Mouse (Mus musculus) A20 (cell line): ENCODE results near the gene Smim20.

ENCODE experiments used
- DNase-seq: peaks from one replicate; pipeline ENCODE4 v3.0.0-alpha.2; 2011; ENCODE audit warnings: low read depth, low spot score

Gene Smim20

DNA sequence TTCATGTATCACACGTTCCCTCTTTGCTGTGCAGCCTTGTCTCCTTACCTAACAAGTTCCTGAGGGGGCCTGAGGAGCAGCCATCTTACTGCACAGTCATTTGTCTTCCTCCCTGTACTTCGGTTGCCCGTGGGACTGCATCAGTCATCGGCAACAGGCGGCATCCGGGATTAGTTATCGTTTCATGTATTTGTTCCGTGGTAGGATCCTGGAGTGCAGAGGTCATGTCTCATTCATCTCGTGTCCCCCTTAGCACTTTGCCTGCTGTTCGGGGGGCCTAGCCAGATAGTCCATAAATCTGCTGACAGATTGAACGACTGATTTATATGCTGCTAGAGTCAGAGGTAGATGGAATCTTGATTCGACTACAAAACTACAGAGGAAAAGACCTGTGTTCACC is 1.1 kb upstream of the Smim20 start:
- DNase-seq = no peak

GRCm38 (mm10) chr5:53266181-53266580 is 702 bp upstream of the Smim20 start:
- no peak for DNase-seq

DNA sequence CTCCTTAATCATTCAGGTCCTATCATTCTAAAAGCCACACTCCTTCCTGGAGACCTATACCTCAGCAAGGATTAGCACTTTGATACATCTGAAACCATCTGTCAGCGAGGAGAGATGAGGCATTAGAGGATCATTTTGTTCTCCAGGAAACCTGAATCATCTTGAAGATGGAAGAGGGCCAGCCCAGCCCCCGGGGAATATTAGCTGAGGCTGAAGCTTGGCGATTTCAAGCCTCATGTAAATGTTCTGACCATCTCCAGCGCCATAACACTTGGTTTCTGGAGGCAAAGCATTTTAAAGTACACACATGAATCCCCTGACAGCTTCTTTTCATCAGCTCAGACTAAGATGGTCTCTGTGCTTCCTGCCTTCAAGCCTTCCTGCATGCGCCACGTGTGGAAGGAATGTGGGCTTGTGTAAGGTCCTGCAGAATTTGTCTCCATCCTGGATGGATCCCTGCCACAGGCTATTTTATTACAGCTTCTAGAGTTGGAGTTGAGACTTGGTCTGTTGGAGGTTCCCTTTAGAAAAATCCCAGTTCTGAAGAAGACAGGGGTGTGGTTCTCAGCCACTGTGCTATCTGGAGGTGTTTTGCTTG is 1.3 kb downstream of the Smim20 start:
- no peak for DNase-seq

- DNase-seq = no peak
Measured at GRCm38 (mm10) chr5:53269799-53270198, 2.9 kb downstream of the Smim20 start.

DNA sequence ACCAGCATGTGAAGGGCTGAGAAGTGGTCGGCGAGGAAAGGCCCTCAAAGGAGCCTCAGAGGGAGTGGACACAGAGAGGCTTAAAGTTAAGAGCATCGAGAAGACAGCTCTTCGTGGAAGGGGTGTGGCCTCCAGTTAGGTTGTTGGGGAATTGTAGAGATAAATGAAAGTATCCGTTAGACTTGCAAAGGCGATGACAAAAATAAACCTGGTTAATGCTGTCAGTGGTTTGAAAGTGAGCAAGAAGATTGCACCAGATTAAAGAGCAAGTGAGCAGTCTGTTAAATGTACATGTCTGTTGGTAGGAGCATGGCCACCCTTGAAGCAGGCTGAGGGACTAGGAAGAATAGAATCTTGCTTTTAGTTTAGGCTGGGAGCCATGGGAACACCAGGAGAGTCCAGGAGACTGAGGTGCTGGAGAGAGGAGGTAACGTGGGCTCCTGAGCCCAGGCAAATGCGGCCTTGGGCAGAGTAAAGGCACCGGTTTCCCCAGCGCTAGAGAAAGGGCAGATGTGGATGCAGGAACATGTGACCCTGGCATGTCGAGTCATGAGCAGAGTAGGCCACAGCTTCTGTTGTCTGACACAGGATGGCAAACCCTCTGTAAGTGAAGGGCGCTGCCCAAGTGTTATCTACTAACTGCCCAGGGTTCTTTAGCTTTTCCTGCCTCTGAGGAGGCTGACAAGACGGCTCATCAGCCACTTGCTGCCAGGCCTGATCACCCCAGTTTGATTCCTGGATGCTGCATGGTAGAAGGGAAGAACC is 4.2 kb downstream of the Smim20 start:
- DNase-seq = no peak

DNA sequence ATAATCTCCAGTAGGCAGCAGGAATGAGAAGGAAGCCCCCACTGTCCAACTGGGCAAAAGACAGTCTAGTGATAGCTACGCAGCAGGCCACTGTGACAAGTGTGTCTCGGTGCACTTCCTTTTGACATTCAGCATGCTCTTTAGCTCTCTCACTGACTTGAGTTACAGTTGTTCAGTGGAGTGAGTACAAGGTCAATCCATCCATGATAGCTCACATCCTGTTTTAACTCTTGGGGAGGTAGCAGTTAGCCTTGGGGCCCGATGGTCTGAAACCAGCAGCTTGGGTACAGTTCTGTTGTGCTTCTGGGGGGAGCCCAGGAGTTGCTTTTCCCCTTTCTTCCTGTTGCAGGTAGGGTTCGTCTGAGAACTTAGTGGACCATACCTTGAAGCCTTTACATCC is 5.7 kb downstream of the Smim20 start:
- peak; percentile 54 for DNase-seq

DNA sequence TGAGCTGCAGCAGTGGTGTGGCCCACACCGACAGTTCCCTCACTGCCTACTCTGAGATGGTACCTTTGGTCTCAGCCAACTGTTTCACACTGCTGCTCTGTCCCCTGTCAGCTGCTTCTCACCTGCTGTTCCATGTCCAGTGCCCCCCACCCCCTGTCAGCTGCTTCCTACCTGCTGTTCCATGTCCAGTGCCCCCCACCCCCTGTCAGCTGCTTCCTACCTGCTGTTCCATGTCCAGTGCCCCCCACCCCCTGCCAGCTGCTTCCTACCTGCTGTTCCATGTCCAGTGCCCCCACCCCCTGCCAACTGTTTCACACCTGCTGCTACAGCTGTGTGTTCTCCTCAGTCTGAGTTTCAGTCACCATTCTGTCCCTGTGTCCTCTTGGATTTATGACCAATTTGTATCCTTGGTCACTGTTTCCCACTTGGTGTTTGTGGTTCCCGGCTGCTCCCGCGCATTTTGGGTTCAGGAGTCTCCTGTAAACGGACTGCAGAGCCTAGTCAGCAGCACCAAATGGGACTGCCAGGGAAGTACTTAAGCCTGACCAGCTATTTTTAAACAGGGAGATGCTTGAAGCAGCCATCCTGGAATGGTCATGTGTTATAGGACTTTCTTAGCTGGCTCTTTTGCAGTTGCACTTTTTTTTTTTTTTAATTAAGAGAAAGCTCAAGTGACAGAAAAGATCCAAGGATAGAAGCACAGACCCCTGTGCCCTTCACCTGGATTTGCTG is 7.0 kb downstream of the Smim20 start:
- no peak for DNase-seq

DNA sequence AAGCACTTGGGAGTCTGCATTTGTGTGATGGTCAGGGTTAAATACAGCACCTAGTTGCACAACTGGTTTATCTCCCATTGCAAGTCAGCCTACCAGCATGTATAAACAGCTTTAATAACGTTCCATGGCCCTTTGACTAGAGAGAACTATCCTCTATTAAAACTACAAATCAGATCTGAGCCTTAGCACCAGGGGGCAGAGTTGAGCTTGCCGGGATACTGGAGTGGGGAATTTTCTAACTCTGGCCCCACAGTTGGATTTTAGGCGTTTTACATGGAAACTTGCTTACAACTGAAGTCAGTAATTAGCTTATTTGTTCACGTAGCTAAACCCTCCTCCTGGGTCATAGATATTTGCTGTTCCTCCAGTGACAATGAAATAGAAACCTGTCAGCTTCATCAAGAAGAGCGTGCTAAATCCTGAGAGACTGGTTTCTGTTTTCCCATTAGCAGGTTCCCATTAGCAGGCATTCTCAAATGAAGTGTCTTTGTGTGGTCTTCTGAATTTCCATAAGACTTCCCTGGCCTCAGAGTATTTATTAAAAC is 8.0 kb downstream of the Smim20 start:
- no peak for DNase-seq

DNA sequence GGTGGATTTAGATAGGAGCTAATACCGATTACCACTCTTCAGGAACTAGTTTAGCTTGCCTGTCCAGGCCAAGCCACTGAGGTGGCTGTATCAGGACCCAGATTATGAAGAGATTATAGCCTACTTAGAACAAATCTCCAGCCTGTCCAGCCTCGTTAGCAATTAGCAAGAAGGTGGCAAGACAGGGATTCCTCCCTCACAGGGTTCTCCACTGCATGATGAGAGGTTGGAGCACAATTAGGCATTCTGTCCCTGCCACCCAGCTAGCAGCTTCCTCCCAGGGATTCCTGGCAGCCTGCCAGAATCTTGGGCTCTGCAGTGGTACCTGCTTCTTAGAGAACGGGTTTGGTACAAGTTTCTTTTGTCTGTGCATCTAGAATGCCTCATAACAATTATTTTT is 8.5 kb downstream of the Smim20 start:
- no peak for DNase-seq

GRCm38 (mm10) chr5:53276470-53277022 is 9.7 kb downstream of the Smim20 start:
- DNase-seq = no peak

DNA sequence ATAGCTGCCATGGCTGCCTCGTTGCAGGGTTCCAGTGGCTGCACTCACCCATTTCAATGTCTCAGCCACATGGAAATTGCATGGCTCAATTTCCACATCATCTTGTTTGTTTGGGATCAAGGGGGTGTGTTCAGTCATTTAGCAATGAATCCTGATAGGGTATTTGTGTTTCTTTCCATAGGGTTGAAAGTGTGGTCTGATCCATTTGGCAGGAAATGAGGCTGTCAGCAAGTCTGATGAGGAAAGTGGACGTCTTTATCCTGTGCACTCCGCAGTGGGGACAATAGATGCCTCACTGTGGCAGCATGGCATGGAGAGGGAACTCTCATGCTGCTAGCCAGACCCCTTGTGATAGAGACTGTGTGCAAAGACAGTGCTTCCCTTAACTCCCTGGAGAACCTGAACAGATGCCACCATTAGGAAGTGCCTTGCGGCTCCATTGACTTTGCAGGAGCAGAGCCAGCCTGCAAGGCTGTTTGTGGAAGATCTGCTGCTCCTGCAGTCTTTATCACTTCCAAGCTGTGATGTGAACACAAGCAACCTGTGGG is 10.9 kb downstream of the Smim20 start:
- no peak for DNase-seq

DNA sequence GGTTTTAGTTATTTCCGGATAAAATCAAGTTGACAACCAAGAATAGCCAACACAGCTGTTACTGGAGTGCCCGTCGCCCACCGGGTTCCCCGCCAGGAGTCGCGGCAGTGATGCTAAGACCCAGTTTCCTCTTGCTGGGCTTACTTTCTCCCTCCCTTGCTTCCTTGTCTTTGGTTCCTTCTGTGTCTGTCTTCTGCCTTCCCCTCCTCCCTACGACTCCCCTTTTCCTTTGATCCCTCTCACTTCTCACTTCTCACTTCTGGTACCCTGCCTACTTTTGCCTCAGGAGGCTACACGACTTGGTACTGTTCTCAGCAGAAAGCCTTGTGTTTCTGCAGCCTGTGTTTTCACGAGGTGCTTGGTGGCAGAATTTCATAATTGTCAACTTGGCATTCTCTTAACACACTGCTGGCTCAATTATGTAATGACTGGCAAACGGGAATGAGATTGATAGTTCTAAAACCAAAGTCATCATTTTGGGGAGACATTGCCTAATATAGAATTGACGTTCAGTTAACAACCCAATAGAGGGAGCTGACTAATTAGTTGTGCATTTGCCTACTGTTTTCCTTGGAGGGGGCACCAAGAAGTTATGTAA is 12.4 kb downstream of the Smim20 start:
- DNase-seq = no peak

GRCm38 (mm10) chr5:53282487-53282886 is 15.6 kb downstream of the Smim20 start:
- peak; percentile 20 for DNase-seq

DNA sequence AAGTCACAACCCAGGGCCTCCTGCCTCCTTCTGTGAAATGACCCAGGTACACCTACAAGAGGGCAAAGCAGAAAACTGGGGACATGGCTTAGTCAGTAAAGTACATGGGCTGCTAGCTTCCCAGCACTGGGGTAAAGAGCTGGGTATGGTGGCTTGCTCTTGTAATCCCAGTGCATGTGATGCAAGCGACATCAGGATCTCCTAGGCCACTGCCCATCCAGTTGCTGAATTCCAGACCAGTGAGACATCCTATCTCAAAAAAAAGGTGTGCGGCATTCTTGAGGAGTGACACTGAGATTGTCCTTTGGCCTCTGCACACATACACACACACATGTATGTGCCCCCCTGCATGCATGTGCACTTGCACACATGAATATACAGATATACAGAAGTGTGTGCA is 19.5 kb downstream of the Smim20 start:
- DNase-seq = no peak

DNA sequence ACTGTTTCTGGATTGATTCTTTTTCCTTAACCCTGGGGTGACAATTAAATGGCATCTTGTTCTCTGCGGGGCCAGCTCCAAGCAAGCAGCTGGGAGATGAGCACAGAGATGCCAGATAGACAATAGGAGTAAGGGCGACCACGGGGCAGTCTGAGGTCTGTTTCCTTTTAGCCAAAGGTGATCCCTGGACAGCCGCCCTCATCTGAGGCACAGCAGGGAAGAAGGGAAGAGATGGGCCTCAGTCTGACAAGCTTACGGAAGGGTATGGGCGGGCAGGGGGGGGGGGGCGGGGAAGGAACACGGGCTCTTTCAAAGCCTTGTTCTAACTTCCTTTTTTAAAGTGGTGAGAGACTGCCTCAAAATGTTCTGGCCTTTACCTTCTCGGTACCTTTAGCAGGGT is 22.6 kb downstream of the Smim20 start:
- DNase-seq = no peak

DNA sequence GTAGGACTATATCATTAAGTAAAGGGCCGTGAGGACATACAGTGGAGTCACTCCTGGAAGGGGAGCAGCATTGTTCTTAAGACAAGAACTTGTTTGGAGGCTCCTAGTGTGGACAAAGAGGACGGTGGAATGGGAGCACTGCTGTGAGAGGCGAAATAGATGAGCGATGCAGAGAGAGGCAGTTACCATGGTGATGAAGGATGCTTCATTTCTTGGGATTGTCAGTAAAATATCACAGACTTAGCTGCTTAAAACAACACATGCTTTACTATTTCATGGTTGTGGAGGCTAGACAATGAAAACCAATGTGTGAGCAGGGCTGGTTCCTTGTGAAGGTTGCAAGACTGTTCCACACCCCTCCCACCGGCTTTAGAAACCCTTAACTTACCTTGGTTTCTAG is 27.7 kb downstream of the Smim20 start:
- no peak for DNase-seq

DNA sequence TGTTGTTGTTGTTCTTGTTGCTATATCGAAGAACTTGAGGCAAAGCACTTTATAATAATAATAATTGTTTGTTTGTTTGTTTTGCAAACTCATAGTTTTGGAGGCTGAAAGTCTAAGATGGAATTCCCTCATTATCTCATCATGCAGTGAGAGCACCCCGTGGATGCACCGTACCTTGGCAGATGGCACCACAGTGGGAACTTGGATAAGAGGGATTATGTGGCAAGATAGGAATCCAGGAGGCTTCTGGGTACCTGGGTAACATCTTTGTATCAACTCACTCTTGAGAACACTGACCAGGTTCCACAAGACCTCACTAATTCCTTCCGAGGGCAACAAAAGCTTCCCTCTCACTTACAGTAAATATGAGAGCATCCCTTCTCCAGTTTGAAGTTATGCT is 30.1 kb downstream of the Smim20 start:
- no peak for DNase-seq

DNA sequence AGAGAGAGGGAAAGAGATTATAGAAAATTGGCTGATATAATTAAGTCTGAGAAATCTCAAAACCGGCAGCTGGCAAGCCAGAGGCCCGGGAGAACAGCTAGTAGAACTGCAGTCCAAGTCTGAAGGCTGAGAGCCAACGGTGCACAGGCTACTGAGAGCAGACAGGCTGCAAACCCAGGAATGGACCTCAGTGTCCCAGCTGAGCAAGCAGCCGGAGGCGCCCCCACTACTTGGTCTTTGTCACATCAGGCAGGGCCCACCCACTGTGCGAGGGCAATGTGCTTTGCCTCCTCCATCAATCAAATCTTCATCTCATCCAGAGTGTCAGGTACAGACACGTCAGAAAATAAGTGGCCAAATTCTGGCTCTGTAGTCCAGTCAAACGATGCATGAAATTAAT is 34.6 kb downstream of the Smim20 start:
- no peak for DNase-seq

DNA sequence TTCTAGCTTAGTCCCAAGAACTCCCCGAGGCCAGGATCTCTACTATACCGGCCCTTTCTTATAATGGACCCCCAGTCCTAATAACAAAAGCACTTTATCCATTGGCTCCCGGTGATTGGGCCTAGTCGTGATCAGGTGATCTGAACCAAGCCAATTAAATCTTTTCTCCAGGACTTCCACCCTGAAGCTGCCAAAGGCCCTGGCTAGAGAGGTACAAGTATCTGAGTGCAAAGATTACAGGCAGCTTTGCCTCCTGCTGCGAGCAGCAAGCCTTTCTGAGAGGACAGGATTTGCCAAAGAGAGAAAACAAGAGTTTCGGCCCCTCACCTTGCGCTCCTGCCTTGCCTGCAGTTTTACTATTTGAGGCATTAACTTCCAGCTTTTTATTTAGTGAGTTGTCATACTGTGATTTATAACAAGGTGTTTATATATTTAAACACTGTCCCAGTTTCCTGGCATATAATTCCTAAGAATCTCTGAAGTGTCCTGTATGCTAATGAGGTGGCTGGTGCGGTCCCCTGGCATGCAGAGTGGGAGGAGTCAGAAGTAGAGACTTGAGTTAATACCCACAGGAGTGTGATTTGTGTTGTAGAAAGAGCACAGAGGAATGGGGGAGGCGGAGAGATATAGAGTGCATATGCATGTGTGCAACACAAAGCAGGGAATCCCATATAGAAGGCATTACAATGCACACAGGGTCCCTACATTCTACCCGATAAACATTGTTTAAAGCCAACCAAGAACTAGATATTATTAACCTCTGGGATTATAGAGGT is 36.2 kb downstream of the Smim20 start:
- DNase-seq = no peak

- DNase-seq = no peak
Measured at GRCm38 (mm10) chr5:53303941-53304340, 37.1 kb downstream of the Smim20 start.

GRCm38 (mm10) chr5:53304936-53305335 is 38.1 kb downstream of the Smim20 start:
- DNase-seq = no peak
